Mouse (Mus musculus) retina, adult 2 months (tissue): ENCODE measurements around the gene Rab33b.
"Not testable (repeated sequence)": the region's sequence is repeated elsewhere in the genome, so short reads cannot be mapped to it uniquely, and the experiment has no call there.

Experiments used
- DNase-seq: peaks from one replicate; pipeline ENCODE4 v3.0.0-alpha.2; 2012; ENCODE audit warnings: low read depth, low spot score

The Rab33b gene

GRCm38 (mm10) chr3:51483741-51484359 is at the start of gene Rab33b:
Gene Rab33b, plus strand, starts transcription at chr3:51483920.
- peak; percentile 79 for DNase-seq

GRCm38 (mm10) chr3:51434364-51434763 is 49.4 kb upstream of the Rab33b start:
- not testable (repeated sequence) for DNase-seq

DNA sequence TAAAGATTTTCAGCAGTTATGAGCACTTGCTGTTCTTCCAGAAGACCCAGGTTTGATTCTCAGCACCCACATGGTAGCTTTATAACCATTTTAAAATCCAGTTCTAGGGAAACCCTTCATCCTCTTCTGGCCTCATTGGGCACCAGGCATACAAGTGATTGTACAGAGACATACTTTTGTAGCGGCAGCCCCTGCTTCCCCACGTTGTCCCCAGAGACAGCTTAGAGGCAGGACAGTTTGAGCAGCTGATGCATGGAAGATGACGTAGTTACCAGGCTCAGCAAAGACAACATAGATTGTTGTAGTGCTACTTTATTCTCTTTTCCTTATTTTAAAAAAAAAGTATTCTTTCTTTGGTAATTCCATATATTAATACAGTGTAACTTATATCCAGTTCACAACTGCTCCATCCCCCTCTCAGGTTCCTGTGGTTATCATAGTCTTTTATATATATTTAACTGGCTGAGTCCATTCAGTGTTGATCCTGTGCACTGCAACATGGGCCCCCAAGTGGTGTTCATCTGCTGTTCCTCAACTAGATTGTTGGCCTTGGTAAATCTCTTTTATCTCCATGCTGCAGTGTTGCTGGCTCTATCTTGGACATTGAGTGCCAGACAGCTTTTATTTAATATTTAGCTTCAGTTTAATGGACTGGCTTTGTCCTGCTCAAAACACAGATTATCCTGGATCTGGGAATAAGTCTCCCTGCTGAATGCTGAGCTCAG is 48.7 kb upstream of the Rab33b start:
- DNase-seq = no peak

DNA sequence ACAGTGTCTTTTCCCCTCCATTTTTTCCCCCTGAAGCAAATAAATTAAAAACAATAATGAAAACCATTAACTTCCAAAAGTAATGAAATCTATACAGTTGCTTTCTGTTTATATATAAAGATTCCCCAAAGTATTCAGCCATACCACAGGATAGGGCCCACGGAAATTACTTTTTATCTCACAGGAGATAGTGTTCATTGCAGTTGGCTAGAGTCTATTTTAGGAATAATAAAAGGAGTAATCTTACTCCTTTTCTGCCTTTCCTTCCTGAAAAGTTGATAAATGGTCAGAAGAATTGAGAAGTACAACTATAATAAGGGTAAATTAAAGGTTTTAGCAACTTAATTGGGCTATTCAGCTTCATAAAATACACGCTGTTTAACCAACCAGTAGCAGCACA is 15.2 kb upstream of the Rab33b start:
- no peak for DNase-seq

DNA sequence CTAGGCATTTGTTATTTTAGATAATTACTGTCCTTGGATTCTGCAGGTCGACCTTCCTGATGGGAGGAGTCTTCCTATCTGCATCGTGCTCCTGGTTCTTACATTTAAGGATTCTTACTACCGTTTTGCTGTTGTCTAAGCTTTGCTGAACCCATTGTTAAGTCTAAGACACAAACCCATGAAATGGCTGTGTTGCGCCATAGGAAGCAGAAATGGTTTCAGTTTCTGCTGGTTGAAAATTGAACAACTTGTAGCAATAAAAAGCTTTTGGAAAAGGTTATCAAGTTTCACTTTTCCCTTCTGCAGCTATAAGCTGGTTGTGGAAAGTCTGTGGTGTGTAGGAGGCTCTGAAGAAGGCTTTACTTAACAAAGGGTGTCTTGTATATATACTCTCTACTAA is 8.0 kb upstream of the Rab33b start:
- DNase-seq = no peak

- DNase-seq = no peak
Observed at GRCm38 (mm10) chr3:51479893-51480292, 3.8 kb upstream of the Rab33b start.

DNA sequence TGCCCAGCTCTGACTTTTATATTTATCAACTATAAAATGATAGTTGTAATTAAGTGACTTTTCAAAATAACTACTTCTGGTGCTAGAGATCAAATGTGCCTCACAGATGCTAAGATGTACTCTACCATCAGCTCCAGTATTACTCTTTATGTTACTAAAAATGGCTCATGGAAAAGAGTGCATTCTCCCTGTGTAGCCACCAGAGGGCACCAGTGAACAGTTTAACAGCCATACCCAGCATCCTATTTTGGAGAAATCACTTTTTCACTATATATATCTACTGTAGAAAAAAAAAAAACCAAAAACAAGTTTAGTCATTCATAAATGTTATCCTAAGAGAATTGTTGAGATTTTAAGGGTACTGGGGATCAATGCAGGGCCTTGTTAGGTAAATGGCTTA is 2.7 kb upstream of the Rab33b start:
- DNase-seq = no peak

- no peak for DNase-seq
Observed at GRCm38 (mm10) chr3:51481881-51482280, 1.8 kb upstream of the Rab33b start.

GRCm38 (mm10) chr3:51482781-51483180 is 939 bp upstream of the Rab33b start:
- no peak for DNase-seq

GRCm38 (mm10) chr3:51484370-51484769 is 650 bp downstream of the Rab33b start:
- DNase-seq = no peak

DNA sequence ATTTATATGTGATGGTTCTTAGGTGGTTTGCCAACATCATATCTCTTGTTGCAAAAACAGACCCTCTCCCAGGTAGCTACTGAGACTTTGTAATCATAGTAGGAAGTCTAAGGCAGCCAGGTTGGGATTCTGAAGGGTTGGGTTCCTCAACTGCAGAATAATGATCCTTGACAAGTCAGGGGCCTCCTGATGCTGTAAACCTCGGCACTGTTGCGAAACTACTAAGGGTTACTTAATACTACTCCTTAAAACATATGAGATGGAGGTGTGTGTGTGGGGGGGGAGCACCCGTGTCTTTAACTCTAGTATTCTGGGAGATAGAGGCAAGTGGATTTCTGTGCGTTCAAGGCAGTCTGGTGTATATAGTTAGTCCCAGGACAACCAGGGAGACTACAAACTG is 1.6 kb downstream of the Rab33b start:
- DNase-seq = no peak

- DNase-seq = peak; percentile 53
Observed at GRCm38 (mm10) chr3:51486491-51487195, 2.9 kb downstream of the Rab33b start.

GRCm38 (mm10) chr3:51490088-51490753 is 6.5 kb downstream of the Rab33b start:
- no peak for DNase-seq

DNA sequence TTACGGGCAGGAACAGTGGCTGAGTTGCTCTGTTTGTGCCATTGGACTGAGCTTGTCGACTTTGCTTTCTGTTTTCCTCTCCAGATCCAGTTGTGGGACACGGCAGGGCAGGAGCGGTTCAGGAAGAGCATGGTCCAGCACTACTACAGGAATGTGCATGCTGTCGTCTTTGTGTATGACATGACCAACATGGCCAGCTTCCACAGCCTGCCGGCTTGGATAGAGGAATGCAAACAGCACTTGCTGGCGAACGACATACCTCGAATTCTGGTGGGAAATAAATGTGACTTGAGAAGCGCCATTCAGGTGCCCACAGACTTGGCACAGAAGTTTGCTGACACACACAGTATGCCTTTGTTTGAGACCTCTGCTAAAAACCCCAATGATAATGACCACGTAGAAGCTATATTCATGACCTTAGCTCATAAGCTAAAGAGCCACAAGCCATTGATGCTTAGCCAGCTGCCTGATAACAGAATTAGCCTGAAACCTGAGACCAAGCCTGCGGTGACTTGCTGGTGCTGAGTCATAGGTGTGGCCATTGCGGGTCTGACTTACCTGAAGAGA is 9.6 kb downstream of the Rab33b start:
- DNase-seq = no peak

DNA sequence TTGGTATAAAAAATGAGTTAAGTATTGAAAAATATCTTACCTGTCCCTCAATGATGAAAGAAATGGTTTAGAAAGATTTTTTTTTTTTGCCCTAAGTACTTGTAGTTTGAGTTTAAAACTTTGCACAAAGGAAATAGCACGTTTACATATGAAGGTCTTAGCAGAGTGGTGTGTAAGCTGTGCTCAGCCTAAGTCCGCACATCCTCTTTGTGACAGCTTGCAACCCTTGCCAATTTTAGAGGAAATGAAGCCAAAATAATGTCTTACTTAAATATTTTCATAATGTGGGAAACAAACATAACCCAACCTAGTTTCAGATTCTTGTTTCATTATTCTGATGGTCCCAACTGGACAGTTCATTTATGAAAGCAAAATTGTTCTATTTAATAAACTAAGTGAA is 10.7 kb downstream of the Rab33b start:
- no peak for DNase-seq

- DNase-seq = no peak
Observed at GRCm38 (mm10) chr3:51495646-51496045, 11.9 kb downstream of the Rab33b start.

GRCm38 (mm10) chr3:51497978-51498377 is 14.3 kb downstream of the Rab33b start:
- no peak for DNase-seq

GRCm38 (mm10) chr3:51498659-51499058 is 14.9 kb downstream of the Rab33b start:
- DNase-seq = no peak

DNA sequence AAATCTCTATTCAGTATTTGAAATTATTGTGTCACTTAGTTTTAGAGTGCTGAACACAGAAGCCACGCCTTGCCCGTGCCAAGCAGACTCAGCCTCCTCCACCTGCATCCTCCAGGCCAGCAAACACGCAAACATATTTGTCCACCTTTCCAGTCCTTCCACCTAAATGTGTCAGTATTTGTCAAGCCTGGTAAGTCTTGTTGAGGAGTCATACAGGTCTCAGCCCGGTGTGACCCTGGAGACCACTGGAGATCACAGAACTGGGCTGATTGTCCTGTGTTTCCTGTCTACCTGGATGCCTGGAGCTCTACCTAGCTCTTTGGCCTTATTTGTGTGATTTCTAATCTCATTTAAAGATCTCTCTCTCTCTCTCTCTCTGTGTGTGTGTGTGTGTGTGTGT is 16.2 kb downstream of the Rab33b start:
- DNase-seq = no peak

DNA sequence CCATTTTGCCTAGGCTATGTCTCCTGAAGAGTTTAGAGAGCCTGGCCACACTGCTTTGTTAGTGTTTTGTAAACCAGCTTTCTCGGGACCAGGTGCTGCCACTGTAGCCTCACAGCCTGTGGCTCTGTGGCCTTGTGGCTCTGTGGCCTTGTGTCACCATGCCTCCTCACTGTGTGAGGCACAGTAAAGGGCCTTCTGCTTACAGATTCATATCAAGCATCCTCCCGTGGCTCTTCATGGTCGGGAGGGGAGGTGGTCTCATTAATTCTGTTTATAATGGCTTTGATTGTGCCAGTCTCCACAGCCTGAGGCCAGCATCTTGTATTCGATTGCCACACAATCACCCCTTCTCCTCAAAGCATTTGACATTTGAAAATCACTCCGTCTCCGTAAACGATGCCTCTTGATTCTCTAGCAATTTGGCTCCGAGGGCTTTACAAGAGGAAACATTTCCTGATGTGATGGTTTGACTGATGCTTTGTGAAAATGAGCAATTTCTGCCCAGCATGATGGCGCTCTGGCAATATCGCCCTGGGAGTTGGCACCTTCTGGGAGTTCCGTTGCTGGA is 20.7 kb downstream of the Rab33b start:
- no peak for DNase-seq

- no peak for DNase-seq
Observed at GRCm38 (mm10) chr3:51505465-51505864, 21.7 kb downstream of the Rab33b start.

GRCm38 (mm10) chr3:51510903-51511302 is 27.2 kb downstream of the Rab33b start:
- peak; percentile 34 for DNase-seq
